Mouse (Mus musculus): ENCODE measurements around the gene Tlr5. TPM values are rescaled to one million over a fixed set of nuclear protein-coding genes. Genes with fewer than 3 reads are reported as not detected.

Gene Tlr5
- total RNA-seq (2023): not detected

GRCm38 (mm10) chr1:182954287-182955046, at the start of gene Tlr5:
TSS of gene Tlr5 (plus strand) at chr1:182954788.

Other genes with a start within 250 kb of the Tlr5 start
- gene Ccdc185, start 205.6 kb upstream of the Tlr5 start, total RNA-seq (2023): not detected
- gene Susd4, start 190.9 kb upstream of the Tlr5 start, total RNA-seq (2023): 3.2 TPM